ENCODE assay signal across 19 mouse cellular contexts in the genomic region with DNA sequence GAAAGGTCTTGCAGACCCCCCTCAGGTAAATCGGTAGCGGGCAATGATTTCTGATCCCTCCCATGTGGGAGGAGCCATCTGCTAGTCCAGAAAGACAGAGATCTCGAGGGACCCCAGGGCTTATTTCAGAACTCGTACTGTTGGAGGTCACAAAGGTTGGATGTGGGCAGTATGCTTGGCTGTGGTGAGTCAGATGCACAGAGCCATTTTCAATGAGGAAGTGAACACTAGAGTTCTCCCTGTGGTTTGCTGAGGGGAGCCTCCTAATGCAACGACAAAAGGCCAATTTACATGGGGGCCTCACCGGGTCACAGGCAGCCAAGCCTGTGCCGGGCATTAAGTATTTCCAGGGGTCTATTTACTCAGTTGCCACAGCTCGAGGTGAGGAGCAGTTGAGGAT. TPM values are rescaled to one million over a fixed set of nuclear protein-coding genes. Genes with fewer than 3 reads are reported as not detected.
A peak's percentile ranks its signal among the peaks of the same experiment; 100 is the strongest.
DNase-seq lines count a peak whose midpoint lies in the region; ATAC-seq lines count a peak whose summit lies in the region.
"Had no signal": no experiment of that assay in that cellular context is flagged by ENCODE, and none has a peak within 500 bp of the region (broad histone marks: within the 10 kb centered on the region; RNA-seq: fewer than 3 reads in every experiment).

No protein-coding gene starts in this region.

- peak; percentile 25 for ATAC-seq in activated CD4-positive, CD25-positive, alpha-beta regulatory T cell, adult 4 months
- ATAC-seq in megakaryocyte, adult 5-6 weeks (ENCODE audit: poor library complexity, severe bottlenecking): peak; percentile 86
- ATAC-seq: forebrain, embryonic 15.5 days; midbrain, embryonic 16.5 days had no signal

- peak; percentile 50 to 58 for DNase-seq in spleen, postnatal 36 days (ENCODE audit: low spot score in 2 of 2)
- DNase-seq in spleen, postnatal 14 days (ENCODE audit: low spot score in 2 of 2): no peak
- no peak for DNase-seq in gastrocnemius, postnatal 10 days
- no peak for DNase-seq in kidney, adult 11 months
- no peak for DNase-seq in cerebellum, adult 11 months
- DNase-seq: adrenal gland, postnatal 25 days; cerebellum, adult 9-11 months; heart, adult 18-20 months; heart, postnatal 14 days; kidney, adult 9 months; kidney, postnatal 25 days; liver, embryonic 13.5 days; lung, embryonic 14.5 days; right cerebral cortex, postnatal 14 days; spleen, adult 18-20 months had no signal

RNA-seq across cellular contexts. Expression of gene Ppp1r16b, which starts 12.7 kb away (rescaled TPM):
- 100 to 1,000 TPM; 100 to 110 TPM for polyA plus RNA-seq in activated CD4-positive, CD25-positive, alpha-beta regulatory T cell, adult 4 months (2017; shearing (Covaris generic))
- 0.58 and 0.98 TPM in 2 replicates for total RNA-seq in megakaryocyte, adult 5-6 weeks (2015)
- total RNA-seq in megakaryocyte, adult 5-6 weeks (2017): 0.70 and 1.3 TPM in 2 replicates
- total RNA-seq in gastrocnemius, postnatal 10 days (2021): 1 to 10 TPM; 8.3 to 9.0 TPM

RNA-seq across cellular contexts. Expression of gene Actr5, which starts 53.3 kb away (rescaled TPM):
- 1 to 10 TPM; 3.1 to 3.2 TPM for polyA plus RNA-seq in activated CD4-positive, CD25-positive, alpha-beta regulatory T cell, adult 4 months (2017; shearing (Covaris generic))
- total RNA-seq in megakaryocyte, adult 5-6 weeks (2015): 7.1 and 8.0 TPM in 2 replicates
- 13.0 and 13.1 TPM in 2 replicates for total RNA-seq in megakaryocyte, adult 5-6 weeks (2017)
- total RNA-seq in gastrocnemius, postnatal 10 days (2021): 1 to 10 TPM; 4.1 to 6.2 TPM

Comparison
In these comparisons a context has a peak if more than half of its experiments do, and no peak if none do; other contexts are left out.
1. DNase-seq: peak in spleen, postnatal 36 days (2 of 2); none in spleen, postnatal 14 days (0 of 2), gastrocnemius, postnatal 10 days (single experiment), kidney, adult 11 months (single experiment) and cerebellum, adult 11 months (single experiment).